In the genomic region with DNA sequence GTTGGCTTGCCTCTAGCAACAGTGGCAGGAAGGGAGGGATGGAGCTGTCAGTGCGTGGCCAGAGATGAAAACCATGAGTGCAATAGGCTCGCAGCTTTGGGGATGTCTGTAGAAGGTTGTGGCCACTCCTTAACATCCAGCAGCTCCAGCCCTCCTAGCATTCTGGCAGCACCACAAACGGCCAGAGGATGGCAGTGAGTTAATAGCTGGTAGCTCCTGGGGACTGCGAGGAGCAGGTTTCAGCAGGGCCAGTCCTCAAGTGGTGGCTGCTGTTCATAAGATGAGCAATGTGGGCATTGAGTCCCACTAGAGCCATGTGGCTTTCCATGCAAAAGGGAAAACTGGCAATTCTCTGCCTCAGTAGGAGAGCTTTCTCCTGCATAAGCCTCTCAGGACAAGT, we compare ENCODE assay signal across 9 mouse cellular contexts. TPM values are rescaled to one million over a fixed set of nuclear protein-coding genes. Genes with fewer than 3 reads are reported as not detected.
DNase-seq lines count a peak whose midpoint lies in the region; ATAC-seq and TF ChIP-seq lines count a peak whose summit lies in the region.
"Had no signal": no experiment of that assay in that cellular context is flagged by ENCODE, and none has a peak within 500 bp of the region (broad histone marks: within the 10 kb centered on the region; RNA-seq: fewer than 3 reads in every experiment).

No protein-coding gene starts in this region.

- no peaks in the 10 kb centered on the region for H3K4me1 ChIP-seq in hindbrain, postnatal 0 days (ENCODE audit: insufficient read depth, low read length)
- no peaks in the 10 kb centered on the region for H3K4me1 ChIP-seq in hindbrain, embryonic 14.5 days (replicated peaks; ENCODE audit: control insufficient read depth, insufficient read depth, low read length)
- peaks cover 40% of the 10 kb centered on the region for H3K4me1 ChIP-seq in heart, embryonic 15.5 days (replicated peaks)

- no peak overlapping the region for H3K4me3 ChIP-seq in hindbrain, postnatal 0 days (ENCODE audit: low read length)
- no peak overlapping the region for H3K4me3 ChIP-seq in hindbrain, embryonic 14.5 days (replicated peaks; ENCODE audit: low read length)
- no peak overlapping the region for H3K4me3 ChIP-seq in heart, embryonic 15.5 days
- H3K4me3 ChIP-seq: erythroblast, embryonic 14.5 days had no signal

- peak; percentile 69 for DNase-seq in hindbrain, postnatal 0 days (ENCODE audit: low spot score)
- no peak for DNase-seq in hindbrain, embryonic 14.5 days (ENCODE audit: low spot score)
- peak; percentile 36 for DNase-seq in 416B (ENCODE audit: low read depth)
- DNase-seq in MN1 (ENCODE audit: low spot score) = peak; percentile 86
- DNase-seq in natural killer cell, adult 2 months (ENCODE audit: low spot score in 2 of 2) = no peak
- no peak for DNase-seq in lung, postnatal 14 days
- DNase-seq: liver, postnatal 0 days had no signal

- H3K27ac ChIP-seq in hindbrain, postnatal 0 days = no peak overlapping the region
- H3K27ac ChIP-seq in hindbrain, embryonic 14.5 days = no peak overlapping the region
- H3K27ac ChIP-seq in heart, embryonic 15.5 days = no peak overlapping the region

- H3K9ac ChIP-seq in hindbrain, postnatal 0 days (replicated peaks; ENCODE audit: low read length) = no peak overlapping the region
- H3K9ac ChIP-seq in hindbrain, embryonic 14.5 days = no peak overlapping the region
- no peak overlapping the region for H3K9ac ChIP-seq in heart, embryonic 15.5 days
- H3K9ac ChIP-seq: liver, postnatal 0 days had no signal

- H3K27me3 ChIP-seq in hindbrain, postnatal 0 days (ENCODE audit: insufficient read depth, low read length) = no peaks in the 10 kb centered on the region
- no peaks in the 10 kb centered on the region; the same call in 1 of the 2 replicates for H3K27me3 ChIP-seq in hindbrain, embryonic 14.5 days (ENCODE audit: control insufficient read depth, insufficient read depth, low read length)
- 0 out of 2 replicates have a peak, but pooled peaks cover 10% of the 10 kb centered on the region for H3K27me3 ChIP-seq in heart, embryonic 15.5 days

- H3K36me3 ChIP-seq in hindbrain, postnatal 0 days (ENCODE audit: insufficient read depth, low read length) = no peaks in the 10 kb centered on the region
- H3K36me3 ChIP-seq in hindbrain, embryonic 14.5 days (replicated peaks; ENCODE audit: control insufficient read depth, insufficient read depth) = no peaks in the 10 kb centered on the region
- no peaks in the 10 kb centered on the region for H3K36me3 ChIP-seq in heart, embryonic 15.5 days

- no peak overlapping the region for H3K4me2 ChIP-seq in hindbrain, postnatal 0 days (ENCODE audit: low read depth, low read length)
- no peak overlapping the region for H3K4me2 ChIP-seq in hindbrain, embryonic 14.5 days (replicated peaks)
- H3K4me2 ChIP-seq in heart, embryonic 15.5 days = no peak overlapping the region

- H3K9me3 ChIP-seq in hindbrain, postnatal 0 days (ENCODE audit: low read length) = no peaks in the 10 kb centered on the region
- H3K9me3 ChIP-seq in hindbrain, embryonic 14.5 days (ENCODE audit: control insufficient read depth, low read length) = no peaks in the 10 kb centered on the region
- no peaks in the 10 kb centered on the region for H3K9me3 ChIP-seq in heart, embryonic 15.5 days (replicated peaks)

- TF ChIP-seq CTCF in hindbrain, postnatal 0 days (IDR thresholded peaks at IDR 0.05; ENCODE audit: low read depth) = peak; percentile 77

- ATAC-seq in hindbrain, postnatal 0 days = peak; percentile 82
- ATAC-seq in hindbrain, embryonic 14.5 days (ENCODE audit: low FRiP score) = no peak
- ATAC-seq in heart, embryonic 15.5 days (replicated peaks; ENCODE audit: insufficient number of reproducible peaks, insufficient read depth, low FRiP score, low read depth) = peak; percentile 57
- ATAC-seq: liver, postnatal 0 days had no signal

- 10% methylated on average over 4 of the region's 4 CpGs for WGBS in hindbrain, postnatal 0 days
- WGBS in hindbrain, embryonic 14.5 days = 9% methylated on average over 4 of the region's 4 CpGs
- 3% methylated on average over 4 of the region's 4 CpGs for WGBS in heart, embryonic 15.5 days

RNA-seq across cellular contexts. Expression of a gene that starts 24.6 kb away (rescaled TPM):
- total RNA-seq in hindbrain, postnatal 0 days (2014; rRNA removed) = not detected in 2 replicates
- polyA plus RNA-seq in hindbrain, postnatal 0 days (2015; fragmentation: Nextera tagmentation; extraction: Ambion mirVana) = not detected in 2 replicates
- polyA plus RNA-seq in hindbrain, embryonic 14.5 days (2014; fragmentation: Nextera tagmentation; extraction: Ambion mirVana) = 0.05 TPM in 1 of 2 replicates, not detected in the other
- polyA plus RNA-seq in heart, embryonic 15.5 days (2015; fragmentation: Nextera tagmentation; extraction: Ambion mirVana) = 5.3 and 7.9 TPM in 2 replicates
- polyA plus RNA-seq: erythroblast, embryonic 14.5 days had no signal

Comparison
In these comparisons a context has a peak if more than half of its experiments do, and no peak if none do; other contexts are left out.
1. DNase-seq: peak in hindbrain, postnatal 0 days (single experiment), 416B (single experiment) and MN1 (single experiment); none in hindbrain, embryonic 14.5 days (single experiment), natural killer cell, adult 2 months (0 of 2) and lung, postnatal 14 days (single experiment).